Mouse (Mus musculus) effector memory CD4-positive, alpha-beta T cell, adult 7 months (primary cell): Measurements from ENCODE around the gene Ctrb1. TPM values are rescaled to one million over a fixed set of nuclear protein-coding genes. Genes with fewer than 3 reads are reported as not detected.

Experiments
- polyA plus RNA-seq: library from polyadenylated mRNA; unstranded; fragments of 100-300 nt; shearing (Covaris generic); gene quantifications from one replicate; pipeline ENCODE4 v1.2.1, GENCODE M21; 2017

Gene Ctrb1
- polyA plus RNA-seq: not detected

DNA sequence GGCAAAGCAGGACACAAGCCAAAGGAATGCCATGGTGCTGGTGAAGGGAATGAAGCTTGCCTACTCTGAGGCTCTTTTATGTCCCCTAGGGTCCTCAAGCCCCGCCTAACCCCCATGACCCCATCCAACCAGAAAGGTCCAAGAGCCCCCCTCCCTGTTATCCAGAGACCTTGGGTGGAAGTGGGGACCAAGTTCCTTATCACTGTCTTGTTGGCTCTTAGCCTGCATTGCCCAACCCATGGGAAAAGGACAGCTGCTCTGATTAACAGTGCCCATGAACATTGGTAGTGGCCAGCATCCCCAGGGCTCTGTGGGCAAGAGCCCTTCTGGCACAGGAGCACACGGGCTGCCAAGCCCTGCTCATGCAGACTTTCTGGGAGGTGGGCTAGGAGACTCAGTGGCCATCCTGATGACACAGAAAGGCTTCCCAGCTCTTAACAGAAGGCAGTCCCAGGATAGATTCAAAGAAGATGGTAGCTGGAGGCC, at the start of gene Ctrb1:
Ctrb1 (minus strand) TSS at position 51 of the 486 bp plus-strand sequence.

DNA sequence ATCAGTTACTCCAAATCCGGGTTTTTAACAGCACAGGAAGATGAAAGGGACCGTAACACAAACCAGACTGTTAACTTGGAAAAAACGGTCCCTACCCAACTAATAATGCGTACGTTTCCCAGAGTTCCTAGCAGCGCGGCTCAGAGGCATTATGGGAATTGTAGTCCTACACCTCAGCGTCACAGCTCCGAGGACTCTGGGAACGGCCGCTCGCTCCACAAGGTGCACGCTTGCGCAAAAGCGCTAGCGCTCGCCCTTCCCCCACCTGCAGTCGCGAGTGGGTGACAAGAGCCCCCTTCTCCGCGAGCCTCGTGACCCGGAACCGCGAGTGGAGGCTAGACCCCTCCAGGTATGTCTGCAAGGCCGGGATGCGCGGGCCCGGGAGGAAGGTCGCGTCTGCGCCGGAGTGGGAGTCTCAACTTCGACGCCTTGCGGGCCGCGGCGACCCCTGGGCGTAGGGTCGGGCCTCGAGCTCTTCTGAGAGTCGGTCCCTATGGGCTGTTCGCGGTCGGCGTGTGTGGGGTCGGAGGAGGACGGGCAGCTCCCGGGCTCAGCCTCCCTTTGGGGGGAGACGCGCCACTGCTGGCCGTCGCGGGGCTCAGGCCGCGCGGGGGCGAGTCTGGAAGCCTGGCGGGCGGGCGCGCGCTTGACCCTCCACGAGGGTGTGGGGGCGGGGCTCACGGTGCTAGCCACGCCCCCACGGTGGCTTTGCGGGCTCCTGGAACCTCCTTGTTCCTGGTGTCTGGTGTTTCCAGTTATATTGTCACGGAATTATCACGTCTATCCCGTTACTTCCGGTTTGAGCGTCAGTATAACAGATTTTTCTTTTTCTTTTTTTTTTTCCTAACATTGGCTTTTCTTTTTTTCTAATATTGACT, 47.3 kb downstream of the Ctrb1 start, which contains the start of gene Zfp1:
Zfp1 (plus strand) TSS at position 138 of the 878 bp plus-strand sequence.

Other genes with a start within 250 kb of the Ctrb1 start
- gene Wdr59, start 168.9 kb downstream of the Ctrb1 start, polyA plus RNA-seq: 2.7 TPM
- 128 TPM for gene Znrf1, start 154.9 kb downstream of the Ctrb1 start, polyA plus RNA-seq
- 0.39 TPM for gene Ldhd, start 60.6 kb downstream of the Ctrb1 start, polyA plus RNA-seq
- 13.3 TPM for gene Zfp1, start 47.6 kb downstream of the Ctrb1 start, polyA plus RNA-seq
- gene Bcar1, start 52.8 kb upstream of the Ctrb1 start, polyA plus RNA-seq: 0.29 TPM
- gene Cfdp1, start 163.3 kb upstream of the Ctrb1 start, polyA plus RNA-seq: 60.3 TPM
- 1.2 TPM for gene Tmem170, start 185.7 kb upstream of the Ctrb1 start, polyA plus RNA-seq
- gene Chst5, start 219.4 kb upstream of the Ctrb1 start, polyA plus RNA-seq: 0.17 TPM
- gene Tmem231, start 242.9 kb upstream of the Ctrb1 start, polyA plus RNA-seq: 0.99 TPM
- gene Gabarapl2, start 249.7 kb upstream of the Ctrb1 start, polyA plus RNA-seq: 327 TPM